Mouse (Mus musculus) lung, embryonic 16.5 days (tissue): ENCODE data around the gene Epor. TPM values are rescaled to one million over a fixed set of nuclear protein-coding genes. Genes with fewer than 3 reads are reported as not detected.

Experiments used
- ATAC-seq: fragments of 200-750 bp; cut with Nextera tagmentation; 2 replicates; pipeline ENCODE4 v1.8.0; 2017; ENCODE audit warnings: low read depth, mild to moderate bottlenecking, moderate library complexity
- H3K27ac ChIP-seq: fragments of 300-500 bp; sonication (generic); 2 replicates; pipeline ENCODE4 v1.5.1; 2014; ENCODE audit warnings: mild to moderate bottlenecking, control low read depth, low read length
- H3K27me3 ChIP-seq: fragments of 300-500 bp; sonication (generic); 2 replicates; pipeline ENCODE4 v1.6.1; 2014; ENCODE audit warnings: low read depth, low read length, mixed read lengths; ENCODE audit not compliant: control insufficient read depth, insufficient read depth
- H3K36me3 ChIP-seq: fragments of 300-500 bp; sonication (generic); 2 replicates; pipeline ENCODE4 v1.6.1; 2014; ENCODE audit warnings: low read length; ENCODE audit not compliant: control insufficient read depth, insufficient read depth
- H3K4me1 ChIP-seq: fragments of 300-500 bp; sonication (generic); replicated peaks from 2 replicates; pipeline ENCODE4 v1.6.1; 2014; ENCODE audit warnings: low read length, mixed read lengths; ENCODE audit not compliant: control insufficient read depth, insufficient read depth
- H3K4me2 ChIP-seq: fragments of 300-500 bp; sonication (generic); 2 replicates; pipeline ENCODE4 v1.6.1; 2014; ENCODE audit warnings: low read depth, low read length, control low read depth
- H3K4me3 ChIP-seq: fragments of 300-500 bp; sonication (generic); 2 replicates; pipeline ENCODE4 v1.5.1; 2014; ENCODE audit warnings: mild to moderate bottlenecking, low read length, control low read depth
- H3K9ac ChIP-seq: fragments of 300-500 bp; sonication (generic); 2 replicates; pipeline ENCODE4 v1.6.1; 2014; ENCODE audit warnings: low read length, control low read depth
- H3K9me3 ChIP-seq: fragments of 300-500 bp; sonication (generic); 2 replicates; pipeline ENCODE4 v1.6.1; 2016; ENCODE audit warnings: low read length; ENCODE audit not compliant: control insufficient read depth
- WGBS: fragments of 180-500 bp; shearing (Covaris S2); extraction: QIAGEN DNeasy Blood & Tissue Kit; methylation state at CpG from one replicate; pipeline ENCODE4 v1.1.7; 2014; 5-methylcytosine and 5-hydroxymethylcytosine counted together
- polyA plus RNA-seq: library from polyadenylated mRNA; unstranded; fragments of >200 nt; fragmentation: Nextera tagmentation; extraction: Ambion mirVana; gene quantifications from 2 replicates; pipeline ENCODE4 v1.2.1, GENCODE M21; 2015

Gene Epor
- polyA plus RNA-seq = 7.5 and 10.3 TPM in 2 replicates

DNA sequence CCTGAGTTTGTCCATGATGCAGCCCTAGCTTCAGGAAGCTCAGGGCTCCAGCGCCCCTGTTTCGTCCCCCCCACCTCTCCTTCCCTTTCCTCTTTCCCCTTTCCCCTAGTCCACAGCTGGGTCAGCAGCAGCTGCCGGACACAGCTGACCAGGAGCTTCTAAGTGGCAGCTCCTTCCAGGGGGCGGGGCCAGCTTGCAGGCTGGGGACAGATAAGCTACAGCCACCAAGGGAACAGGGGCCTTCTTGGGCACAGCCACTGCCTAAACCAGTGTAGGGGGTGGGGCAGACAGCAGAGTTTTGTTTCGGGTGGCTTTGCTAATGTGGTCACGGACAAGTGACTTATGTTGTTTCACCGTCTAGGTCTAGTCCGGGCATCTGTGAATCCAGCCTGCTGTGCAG, at the start of gene Epor:
Gene Epor (minus strand): TSS at position 90 of the 400 bp plus-strand sequence.
- Histone ChIP-seq H3K27me3 (peaks cover 14% of the 10 kb centered on the region), H3K36me3 (no peaks in the 10 kb centered on the region), H3K4me2 (peak within 1 kb of the TSS; percentile 93), H3K9ac (peak within 1 kb of the TSS; percentile 67), H3K4me3 (peak within 1 kb of the TSS; percentile 55), H3K4me1 (peaks cover 31% of the 10 kb centered on the region), H3K9me3 (no peaks in the 10 kb centered on the region), H3K27ac (no peak within 1 kb of the TSS)
- peak; percentile 63 for ATAC-seq
- WGBS = 13% methylated on average over 8 of the region's 8 CpGs

DNA sequence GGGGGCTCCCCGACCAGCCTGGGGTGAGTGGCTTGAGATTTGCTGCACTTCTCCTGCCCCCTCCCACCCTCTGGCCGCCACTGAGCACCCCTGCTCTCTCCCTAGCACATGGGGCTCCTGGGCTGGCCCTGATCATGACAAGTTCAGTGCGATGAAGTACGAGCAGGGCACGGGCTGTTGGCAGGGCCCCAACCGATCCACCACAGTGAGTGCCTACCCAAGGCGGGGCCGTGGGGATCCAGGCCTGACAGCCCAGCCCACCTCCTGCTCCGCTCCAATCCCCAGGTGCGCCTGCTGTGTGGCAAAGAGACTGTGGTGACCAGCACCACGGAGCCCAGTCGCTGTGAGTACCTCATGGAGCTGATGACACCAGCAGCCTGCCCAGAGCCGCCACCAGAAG, 49.4 kb upstream of the Epor start:
- Histone ChIP-seq H3K27ac (no peak overlapping the region), H3K36me3 (peaks cover 56% of the 10 kb centered on the region), H3K27me3 (no peaks in the 10 kb centered on the region), H3K4me1 (no peaks in the 10 kb centered on the region), H3K9ac (no peak overlapping the region), H3K9me3 (no peaks in the 10 kb centered on the region), H3K4me3 (no peak overlapping the region), H3K4me2 (no peak overlapping the region)
- ATAC-seq = no peak
- WGBS = 91% methylated on average over 13 of the region's 13 CpGs

DNA sequence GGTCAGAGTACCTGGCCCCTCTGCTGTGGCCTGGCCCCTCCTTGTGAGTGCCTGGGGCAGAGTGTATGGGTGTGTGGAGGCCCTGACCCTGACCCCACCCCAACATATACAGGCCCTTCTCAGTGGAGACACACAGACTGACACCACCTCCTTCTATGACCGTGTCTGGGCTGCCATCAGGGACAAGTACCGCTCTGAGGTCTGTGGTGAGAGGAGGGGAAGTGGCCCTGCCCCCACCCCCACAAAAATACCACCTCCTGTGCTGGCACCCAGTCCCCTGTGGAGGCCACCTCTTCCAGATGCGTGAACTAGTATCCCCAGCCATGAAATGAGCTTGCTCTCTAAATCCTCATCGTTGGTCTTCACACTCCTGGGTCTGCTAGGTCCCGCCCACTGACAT, 47.7 kb upstream of the Epor start:
- H3K9me3 ChIP-seq = no peaks in the 10 kb centered on the region
- no peak overlapping the region for H3K4me2 ChIP-seq
- no peaks in the 10 kb centered on the region for H3K4me1 ChIP-seq
- 0 out of 2 replicates have a peak, but pooled peaks have one; percentile 19 for ATAC-seq
- H3K9ac ChIP-seq = no peak overlapping the region
- H3K36me3 ChIP-seq = peaks cover 70% of the 10 kb centered on the region
- H3K27me3 ChIP-seq = no peaks in the 10 kb centered on the region
- no peak overlapping the region for H3K4me3 ChIP-seq
- no peak overlapping the region for H3K27ac ChIP-seq
- WGBS = 81% methylated on average over 5 of the region's 5 CpGs

DNA sequence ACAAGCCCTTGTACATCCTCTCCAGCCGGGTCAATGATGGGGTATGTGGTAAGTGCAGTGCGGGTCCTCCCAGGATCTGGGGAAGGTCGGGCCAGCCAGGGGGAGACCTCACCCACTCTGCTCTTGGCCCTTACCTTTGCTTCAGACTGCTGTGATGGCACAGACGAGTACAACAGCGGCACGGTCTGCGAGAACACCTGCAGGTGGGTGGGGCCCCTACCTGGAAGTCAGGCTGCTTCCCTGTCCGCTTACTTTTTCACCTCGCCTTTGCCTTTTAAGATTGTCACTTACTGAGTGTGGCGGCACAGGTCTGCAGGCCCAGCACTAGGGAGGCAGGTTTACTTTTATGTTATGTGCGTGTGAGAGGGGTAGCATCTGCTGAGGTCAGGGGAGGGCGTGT, 41.2 kb upstream of the Epor start:
- peaks cover 12% of the 10 kb centered on the region for H3K4me1 ChIP-seq
- H3K9me3 ChIP-seq = no peaks in the 10 kb centered on the region
- no peak overlapping the region for H3K27ac ChIP-seq
- 90% methylated on average over 12 of the region's 12 CpGs for WGBS
- H3K4me3 ChIP-seq = no peak overlapping the region
- no peak overlapping the region for H3K4me2 ChIP-seq
- no peak overlapping the region for H3K9ac ChIP-seq
- ATAC-seq = no peak
- no peaks in the 10 kb centered on the region for H3K27me3 ChIP-seq
- H3K36me3 ChIP-seq = peaks cover 38% of the 10 kb centered on the region

DNA sequence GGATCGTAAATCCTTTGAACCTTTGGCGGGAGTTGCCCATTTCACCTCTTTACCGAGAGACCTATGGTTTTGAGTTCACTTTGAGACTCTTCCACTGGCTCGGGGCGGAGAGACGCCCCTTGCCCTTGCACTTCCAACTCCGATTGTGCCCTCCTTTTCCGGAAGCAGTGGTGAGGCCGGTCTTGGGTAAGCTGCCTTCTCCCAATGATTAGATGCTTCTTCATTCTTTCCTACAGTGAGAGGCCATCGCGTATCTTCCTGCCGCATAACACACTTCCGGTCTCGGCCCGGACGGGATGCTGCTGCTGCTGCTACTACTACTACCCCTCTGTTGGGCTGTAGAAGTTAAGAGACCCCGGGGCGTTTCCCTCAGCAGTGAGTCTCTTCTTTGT, 39.9 kb upstream of the Epor start:
- Histone ChIP-seq H3K9ac (peak overlapping the region; percentile 75), H3K36me3 (peaks cover 27% of the 10 kb centered on the region), H3K27me3 (no peaks in the 10 kb centered on the region; the same call in 1 of the 2 replicates), H3K4me2 (peak overlapping the region; percentile 71), H3K27ac (peak overlapping the region; percentile 29; the same call in 1 of the 2 replicates), H3K9me3 (no peaks in the 10 kb centered on the region), H3K4me3 (peak overlapping the region; percentile 71), H3K4me1 (peaks cover 12% of the 10 kb centered on the region)
- ATAC-seq = peak; percentile 6; the same call in 1 of the 2 replicates
- WGBS = under 1% methylated on average over 18 of the region's 18 CpGs

DNA sequence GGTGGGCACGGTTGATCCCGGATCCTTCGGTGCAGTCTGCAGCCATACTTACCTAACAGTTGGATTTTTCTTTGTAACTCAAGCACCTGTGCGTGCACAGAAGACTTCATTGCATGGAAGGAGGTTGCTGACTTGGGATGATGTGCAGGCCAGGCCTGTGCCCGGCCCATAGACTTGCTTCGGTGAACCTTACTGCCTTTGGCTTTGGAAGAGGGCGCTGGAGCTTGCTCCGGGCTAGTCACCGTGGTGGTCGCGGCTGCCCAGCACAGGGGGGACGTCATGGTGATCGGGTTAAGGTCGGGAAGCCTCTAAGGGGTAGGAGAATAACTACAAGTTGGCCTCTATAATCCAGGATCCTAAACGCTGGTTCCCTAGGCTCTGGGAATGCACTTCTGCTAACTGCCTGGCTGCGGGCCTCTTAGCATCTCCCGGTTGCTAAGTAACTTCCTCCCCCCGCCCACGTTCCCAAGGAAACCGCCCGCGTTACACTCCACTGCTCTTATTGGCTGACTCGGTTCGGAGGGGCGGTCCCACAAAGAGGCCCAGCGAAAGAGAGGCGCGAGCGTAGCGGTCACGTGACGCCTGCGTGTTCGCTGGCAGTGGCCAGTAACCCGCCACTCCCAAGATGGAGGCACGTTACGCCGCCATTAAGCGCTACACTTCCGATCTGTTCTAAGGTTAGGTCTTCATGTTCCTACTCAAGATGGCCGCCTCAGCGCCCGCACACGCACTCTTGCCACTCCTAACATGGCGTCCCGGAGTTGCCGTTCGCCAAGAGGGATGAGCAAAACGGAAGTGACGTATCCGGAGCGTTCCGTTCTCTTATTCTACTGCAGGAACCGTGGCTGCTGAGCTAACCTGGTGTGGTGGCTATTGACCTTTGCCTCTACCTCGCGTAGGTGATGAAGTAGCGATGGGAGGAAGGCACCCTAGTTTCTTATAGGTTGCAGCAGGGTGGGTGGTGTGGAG, 39.2 kb upstream of the Epor start, which contains the start of the genes Ccdc151 and Prkcsh:
Gene Ccdc151 (minus strand): TSS at position 441 of the 969 bp plus-strand sequence.
Gene Prkcsh (plus strand): TSS at position 613 of the 969 bp plus-strand sequence.
- no peaks in the 10 kb centered on the region for H3K9me3 ChIP-seq
- peak within 1 kb of the TSS; percentile 71 for H3K4me2 ChIP-seq
- peak within 1 kb of the TSS; percentile 71 for H3K4me3 ChIP-seq
- 6% methylated on average over 57 of the region's 57 CpGs for WGBS
- peaks cover 12% of the 10 kb centered on the region for H3K4me1 ChIP-seq
- peak within 1 kb of the TSS; percentile 29; the same call in 1 of the 2 replicates for H3K27ac ChIP-seq
- ATAC-seq = peak; percentile 99
- H3K27me3 ChIP-seq = no peaks in the 10 kb centered on the region; the same call in 1 of the 2 replicates
- peak within 1 kb of the TSS; percentile 75 for H3K9ac ChIP-seq
- peaks cover 22% of the 10 kb centered on the region for H3K36me3 ChIP-seq

DNA sequence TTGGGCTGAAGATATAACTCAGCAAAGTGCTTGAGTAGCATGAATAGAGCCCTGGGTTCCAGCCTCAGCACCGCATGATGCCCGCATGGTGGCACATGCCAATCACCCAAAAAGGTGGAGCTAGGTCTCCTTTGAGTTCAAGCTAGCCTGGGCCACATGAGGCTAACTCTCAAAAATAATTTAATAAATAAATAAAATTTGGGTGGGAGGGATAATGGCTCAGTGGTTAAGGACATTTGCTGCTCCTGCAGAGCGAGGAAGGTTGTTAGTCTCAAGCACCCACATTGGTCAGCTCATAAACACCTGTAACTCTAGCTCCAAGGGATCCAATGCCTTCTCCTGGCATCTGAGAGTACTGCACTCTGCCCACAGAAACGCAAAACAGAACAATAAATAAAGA, 38.3 kb upstream of the Epor start:
- Histone ChIP-seq H3K4me2 (no peak overlapping the region), H3K9ac (no peak overlapping the region)

DNA sequence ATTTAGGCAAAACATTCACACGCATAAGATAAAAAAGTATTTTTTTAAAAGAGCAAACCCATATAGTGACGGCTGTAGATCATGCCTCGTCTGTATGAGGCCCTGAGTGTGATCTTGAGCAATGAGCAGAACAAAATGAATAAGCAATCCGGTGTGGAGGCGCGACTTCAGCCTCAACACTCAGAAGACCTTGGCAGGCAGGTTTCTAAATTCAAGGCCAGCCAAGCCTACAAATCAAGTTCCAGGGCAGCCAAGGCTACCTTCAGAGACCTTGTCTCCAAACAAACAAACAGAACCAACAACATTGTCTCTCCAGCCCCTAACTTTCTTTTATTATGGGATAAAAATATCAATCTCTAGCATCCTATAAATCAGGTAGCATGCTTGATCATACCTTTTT, 37.0 kb upstream of the Epor start:
- no peaks in the 10 kb centered on the region; the same call in 1 of the 2 replicates for H3K27me3 ChIP-seq
- no peak overlapping the region for H3K27ac ChIP-seq
- no peak overlapping the region for H3K9ac ChIP-seq
- peaks cover 12% of the 10 kb centered on the region for H3K4me1 ChIP-seq
- 84% methylated on average over 6 of the region's 6 CpGs for WGBS
- H3K4me2 ChIP-seq = no peak overlapping the region
- no peaks in the 10 kb centered on the region for H3K9me3 ChIP-seq
- H3K4me3 ChIP-seq = no peak overlapping the region
- ATAC-seq = no peak
- peaks cover 10% of the 10 kb centered on the region for H3K36me3 ChIP-seq

More for the DNA sequence above, 38.3 kb upstream of the Epor start:
- 88% methylated on average over 4 of the region's 4 CpGs for WGBS
- Histone ChIP-seq H3K27ac (no peak overlapping the region), H3K9me3 (no peaks in the 10 kb centered on the region), H3K36me3 (peaks cover 15% of the 10 kb centered on the region), H3K4me1 (peaks cover 12% of the 10 kb centered on the region), H3K4me3 (no peak overlapping the region), H3K27me3 (no peaks in the 10 kb centered on the region; the same call in 1 of the 2 replicates)
- ATAC-seq = no peak

DNA sequence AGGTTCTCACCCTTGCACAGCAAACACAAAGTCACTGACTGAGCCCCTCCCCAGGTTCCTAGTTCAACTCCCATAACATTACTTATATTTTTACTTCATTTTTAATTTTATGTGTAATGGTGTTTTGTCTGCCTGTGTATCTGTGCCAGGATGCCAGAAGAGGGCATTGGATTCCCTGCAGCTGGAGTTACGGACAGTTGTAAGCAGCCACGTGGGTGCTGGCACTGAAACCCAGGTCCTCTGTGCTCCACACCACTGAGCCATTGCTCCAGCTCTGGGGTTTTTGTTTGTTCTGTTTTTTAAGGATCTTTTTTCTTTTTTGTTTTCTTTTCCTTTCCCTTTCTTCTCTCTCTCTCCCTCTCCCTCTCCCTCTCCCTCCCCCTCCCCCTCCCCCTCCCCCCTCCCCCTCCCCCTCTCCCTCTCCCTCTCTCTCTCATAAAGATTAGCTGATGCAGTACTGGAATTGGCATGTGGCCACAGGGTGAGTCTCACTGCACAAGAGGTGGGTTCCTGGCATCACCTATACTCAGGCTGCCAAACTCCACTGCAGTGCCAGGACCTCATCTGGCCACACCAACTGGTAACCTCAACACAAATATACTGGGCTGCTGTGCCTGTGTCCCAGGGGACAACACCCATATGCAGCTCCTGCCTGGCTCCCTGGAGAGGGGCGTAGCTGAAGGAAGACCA, 33.0 kb upstream of the Epor start:
- Histone ChIP-seq H3K9ac (no peak overlapping the region), H3K27ac (no peak overlapping the region), H3K36me3 (no peaks in the 10 kb centered on the region), H3K4me3 (no peak overlapping the region), H3K4me2 (no peak overlapping the region), H3K4me1 (no peaks in the 10 kb centered on the region), H3K9me3 (no peaks in the 10 kb centered on the region), H3K27me3 (peaks cover 9% of the 10 kb centered on the region)
- no peak for ATAC-seq
- WGBS = 80% methylated on average over 3 of the region's 3 CpGs
